Mouse (Mus musculus) mouse embryonic stem cell (cell line): ENCODE data around the gene Gpat3.

Experiments
- in situ Hi-C, 2 experiments: fragments of 300-500 bp; cut with MboI; formaldehyde crosslinking; loops; 1 replicate in 1 of 2; 3 replicates in 1 of 2; pipeline ENCODE4 v1.14.3; 2019 to 2020; ENCODE audit warnings: low sequenced_read_pairs in 2 of 2, low pct_unique_long_range_greater_than_20kb in 1 of 2, mixed read lengths in 1 of 2; ENCODE audit not compliant: unreplicated experiment in 1 of 2

Gene Gpat3

GRCm38 (mm10) chr5:100908478-100908877 is 63.0 kb downstream of the Gpat3 start:
- in situ Hi-C loops = loop anchor here in 1 of 2 experiments (5.0 to 25.0 kb wide), 2 partner anchors 41 to 221 kb away; partner anchors contain the start of gene Coq2

GRCm38 (mm10) chr5:100908901-100909300 is 63.4 kb downstream of the Gpat3 start:
- in situ Hi-C loops = loop anchor here in 1 of 2 experiments (5.0 to 25.0 kb wide), 2 partner anchors 42 to 222 kb away; partner anchors contain the start of gene Coq2

GRCm38 (mm10) chr5:100909691-100910090 is 64.2 kb downstream of the Gpat3 start:
- in situ Hi-C loops = loop anchor here (5.0 to 25.0 kb wide), 4 partner anchors 42 to 222 kb away; partner anchors contain the start of genes Abraxas1 (in 1 of the 2) and Coq2 (in 1 of the 2)

- in situ Hi-C loops = loop anchor here (5.0 to 25.0 kb wide), 3 partner anchors 79 to 224 kb away; partner anchors contain the start of genes Abraxas1 (in 1 of the 2) and Coq2 (in 1 of the 2)
Measured at GRCm38 (mm10) chr5:100911502-100912097, 66.1 kb downstream of the Gpat3 start.

DNA sequence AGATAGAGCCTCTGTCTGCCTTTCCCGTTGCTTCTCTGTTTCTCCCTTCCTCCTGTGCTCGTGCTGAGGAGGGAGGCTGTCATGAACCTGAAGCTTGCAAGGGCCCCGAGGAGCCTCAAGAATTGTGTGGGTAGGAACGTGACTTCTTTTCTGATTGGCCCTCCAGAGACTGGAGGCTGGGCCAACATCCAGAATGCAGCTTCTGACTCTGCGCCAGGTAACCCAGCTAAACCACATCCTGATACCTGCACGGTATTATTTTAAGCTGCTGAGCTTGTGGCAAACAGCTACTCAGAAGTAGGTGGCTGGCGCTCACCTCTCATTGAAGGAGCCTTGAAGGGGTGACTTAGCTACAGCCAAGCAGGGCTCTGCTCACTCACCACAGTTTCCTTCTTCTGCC is 66.9 kb downstream of the Gpat3 start:
- in situ Hi-C loops = loop anchor here (5.0 to 25.0 kb wide), 3 partner anchors 80 to 225 kb away; partner anchors contain the start of genes Abraxas1 (in 1 of the 2) and Coq2 (in 1 of the 2)

DNA sequence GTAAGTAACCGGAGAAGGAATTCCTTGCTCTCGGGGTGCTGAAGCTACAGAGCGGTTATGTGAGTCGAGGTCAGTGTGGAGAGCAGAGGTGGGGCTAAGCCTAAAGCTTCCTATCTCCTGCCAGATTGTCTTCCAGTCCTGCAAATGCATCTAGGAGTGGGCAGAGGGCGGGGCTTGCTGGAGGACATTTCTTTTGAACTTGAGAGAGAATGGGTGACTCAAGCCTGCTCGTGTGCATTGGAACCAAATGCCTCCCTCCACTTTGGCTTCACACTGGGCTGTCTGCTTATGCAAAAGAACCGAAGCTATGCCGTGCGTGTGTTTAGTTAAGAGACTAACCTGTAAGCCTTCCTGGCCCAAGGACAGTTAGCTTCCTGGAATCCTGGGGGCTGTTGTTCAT is 67.8 kb downstream of the Gpat3 start:
- in situ Hi-C loops = loop anchor here (5.0 to 25.0 kb wide), 3 partner anchors 81 to 226 kb away; partner anchors contain the start of genes Abraxas1 (in 1 of the 2) and Coq2 (in 1 of the 2)

DNA sequence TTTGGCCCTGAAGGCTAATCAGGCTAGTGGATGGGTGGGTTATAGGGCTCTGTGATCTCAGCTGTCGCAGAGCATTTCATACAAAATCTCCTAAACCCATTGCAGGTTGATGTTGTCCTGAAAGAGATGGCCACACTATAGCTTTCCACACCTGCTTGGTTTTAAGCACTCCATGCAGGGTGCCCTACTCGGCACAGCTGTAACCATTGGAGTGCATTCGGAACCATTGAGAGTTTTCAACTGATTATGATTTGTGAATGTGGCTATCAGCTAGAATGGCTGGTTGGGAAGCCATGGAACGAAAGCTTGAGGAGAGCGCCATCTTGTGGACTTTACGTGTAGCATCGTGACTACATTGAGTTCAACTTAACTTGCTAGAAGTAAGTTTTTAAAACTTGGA is 69.5 kb downstream of the Gpat3 start:
- in situ Hi-C loops = loop anchor here (5.0 to 25.0 kb wide), 3 partner anchors 83 to 228 kb away; partner anchors contain the start of genes Abraxas1 (in 1 of the 2) and Coq2 (in 1 of the 2)

DNA sequence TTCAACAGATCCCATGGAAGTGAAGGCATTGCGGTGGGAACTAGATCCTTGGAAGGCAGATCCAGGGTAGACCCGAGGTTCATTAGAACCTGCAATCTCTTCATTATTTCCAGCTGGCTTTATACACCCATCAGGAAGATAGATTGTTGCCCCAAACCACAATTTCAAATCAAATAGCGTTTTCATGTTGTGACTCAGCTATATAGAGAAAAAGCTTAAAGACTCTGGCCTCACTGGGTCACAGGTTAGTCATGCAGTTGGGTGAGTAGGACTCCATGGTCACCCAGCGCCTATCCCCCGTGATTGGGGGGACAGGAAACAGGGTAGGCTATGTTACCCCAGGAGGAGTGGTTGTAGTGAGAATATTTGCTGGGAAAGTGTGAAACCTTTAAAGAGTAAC is 69.9 kb downstream of the Gpat3 start:
- in situ Hi-C loops = loop anchor here in 1 of 2 experiments (25.0 kb wide), 1 partner anchor 228 kb away; the partner anchor contains the start of gene Coq2

GRCm38 (mm10) chr5:100916416-100916815 is 70.9 kb downstream of the Gpat3 start:
- in situ Hi-C loops = loop anchor here in 1 of 2 experiments (25.0 kb wide), 1 partner anchor 229 kb away; the partner anchor contains the start of gene Coq2

GRCm38 (mm10) chr5:100917252-100917774 is 71.8 kb downstream of the Gpat3 start:
- in situ Hi-C loops = loop anchor here in 1 of 2 experiments (25.0 kb wide), 1 partner anchor 230 kb away; the partner anchor contains the start of gene Coq2

DNA sequence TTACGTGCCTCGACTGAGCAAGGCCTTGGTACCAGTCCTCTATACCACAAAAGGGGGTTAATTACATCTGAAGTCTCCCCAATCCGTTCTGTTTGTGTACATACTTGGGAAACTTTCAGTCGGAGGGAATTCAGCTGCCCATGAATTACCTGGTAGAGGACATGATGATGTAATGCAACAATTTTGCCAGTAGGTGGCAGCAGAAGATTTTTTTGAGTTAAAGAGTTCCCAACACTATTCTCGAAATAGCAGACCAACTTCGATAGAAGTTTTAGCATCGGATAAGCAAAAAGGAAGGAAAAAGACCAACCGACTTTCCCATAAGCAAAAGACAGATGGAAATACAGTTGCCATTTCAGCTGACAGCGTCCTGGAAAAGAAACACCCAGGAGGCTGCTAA is 73.6 kb downstream of the Gpat3 start:
- in situ Hi-C loops = loop anchor here in 1 of 2 experiments (25.0 kb wide), 1 partner anchor 232 kb away; the partner anchor contains the start of gene Coq2

DNA sequence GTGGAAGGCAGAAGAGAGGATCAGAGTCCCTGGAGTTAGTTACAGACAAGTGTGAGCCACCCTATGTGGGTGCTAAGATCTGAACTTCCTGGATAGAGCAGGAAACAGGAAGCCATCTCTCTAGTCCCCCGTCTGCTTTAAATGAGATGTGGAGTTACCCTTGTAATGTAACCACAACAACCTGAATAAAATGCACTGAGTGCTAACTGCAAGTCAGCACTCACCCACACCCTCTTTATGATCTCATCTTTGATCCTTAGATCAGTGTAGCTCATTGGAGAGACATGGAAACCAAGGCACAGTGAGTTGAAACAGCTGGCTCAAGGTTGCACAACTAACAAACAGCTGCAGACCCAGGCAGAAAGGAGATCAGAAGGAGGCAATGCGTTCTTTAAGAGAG is 84.2 kb downstream of the Gpat3 start:
- in situ Hi-C loops = loop anchor here in 1 of 2 experiments (10.0 kb wide), 1 partner anchor 735 kb away; the partner anchor contains the start of gene Nkx6-1

DNA sequence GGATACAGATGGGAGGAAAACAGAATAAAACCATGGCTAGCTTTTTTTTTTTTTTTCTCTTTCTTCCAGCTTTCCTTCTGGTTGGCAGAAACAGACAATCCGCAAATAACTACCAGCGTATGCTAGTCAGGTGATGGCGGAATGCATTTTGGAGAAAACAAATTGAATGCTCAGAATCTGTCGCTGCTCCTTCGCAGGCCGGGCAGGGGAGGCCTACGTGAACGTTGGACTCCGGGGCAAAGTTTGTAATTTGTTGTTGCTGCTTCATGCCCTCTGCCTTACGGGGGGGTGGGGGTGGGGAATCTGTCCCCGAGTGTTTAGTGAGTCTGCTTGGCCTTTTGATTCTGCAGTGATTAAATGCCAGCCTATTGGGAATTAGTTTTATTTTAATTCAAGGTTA is 98.2 kb downstream of the Gpat3 start:
- in situ Hi-C loops = no loop called here

DNA sequence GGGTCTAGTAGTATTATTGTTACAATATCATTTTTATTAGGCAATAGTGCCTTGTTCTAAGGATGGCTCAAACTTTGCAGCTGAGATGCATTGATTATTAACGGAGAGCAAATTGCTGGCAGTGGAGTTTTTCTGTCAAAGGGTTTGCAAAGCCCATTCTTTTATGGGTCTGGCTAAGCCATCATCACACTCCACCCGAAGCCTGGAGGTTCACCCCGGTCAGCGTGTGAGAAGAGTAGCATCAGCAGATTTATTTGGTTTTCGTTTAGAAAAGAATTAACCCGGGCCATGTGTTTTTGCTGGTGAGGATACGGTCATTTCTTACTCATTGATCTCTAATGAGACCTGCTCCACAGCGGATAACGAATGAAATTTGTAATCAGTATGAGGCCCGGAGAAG is 99.8 kb downstream of the Gpat3 start:
- in situ Hi-C loops = no loop called here
